Mouse (Mus musculus) thymus, adult 2 months (tissue): ENCODE results near the gene Gm49333. TPM values are rescaled to one million over a fixed set of nuclear protein-coding genes. Genes with fewer than 3 reads are reported as not detected.
A peak's percentile ranks its signal among the peaks of the same experiment; 100 is the strongest.

Source experiments
- DNase-seq: peaks from one replicate; pipeline ENCODE4 v3.0.0; 2021
- H3K27ac ChIP-seq: fragments of 200-500 bp; 2 replicates; pipeline ENCODE4 v1.5.1; 2012; ENCODE audit warnings: low read length, control low read depth; ENCODE audit not compliant: control insufficient read depth, insufficient read depth
- H3K27me3 ChIP-seq: fragments of 200-500 bp; 2 replicates; pipeline ENCODE4 v1.6.1; 2012; ENCODE audit warnings: mild to moderate bottlenecking, low read length, moderate library complexity, mixed read lengths; ENCODE audit not compliant: control insufficient read depth, insufficient read depth
- H3K36me3 ChIP-seq: fragments of 200-500 bp; 2 replicates; pipeline ENCODE4 v1.6.1; 2012; ENCODE audit warnings: mild to moderate bottlenecking, low read length, moderate library complexity; ENCODE audit not compliant: control insufficient read depth, insufficient read depth
- H3K4me1 ChIP-seq: fragments of 200-500 bp; replicated peaks from 2 replicates; pipeline ENCODE4 v1.6.1; 2012; ENCODE audit warnings: low read length; ENCODE audit not compliant: control insufficient read depth, insufficient read depth
- H3K4me3 ChIP-seq: fragments of 200-500 bp; 2 replicates; pipeline ENCODE4 v1.5.1; 2012; ENCODE audit warnings: mild to moderate bottlenecking, low read length, control low read depth, moderate library complexity; ENCODE audit not compliant: control insufficient read depth, insufficient read depth
- CTCF ChIP-seq: fragments of 200-500 bp; IDR thresholded peaks from 2 replicates; pipeline ENCODE4 v1.5.1; 2012; ENCODE audit warnings: mild to moderate bottlenecking, control low read depth, low read length, moderate library complexity, borderline replicate concordance; ENCODE audit not compliant: control insufficient read depth, poor library complexity, insufficient read depth; ENCODE audit errors: extremely low read depth
- POLR2A ChIP-seq: fragments of 200-500 bp; IDR thresholded peaks from 2 replicates; pipeline ENCODE4 v1.6.1; 2012; ENCODE audit warnings: mild to moderate bottlenecking, low read length, control low read depth, moderate library complexity; ENCODE audit not compliant: control insufficient read depth, poor library complexity, insufficient read depth; ENCODE audit errors: extremely low read depth
- WGBS: fragments of 180-500 bp; shearing (Covaris S2); methylation state at CpG from one replicate; pipeline ENCODE4 v1.1.7; 2018; 5-methylcytosine and 5-hydroxymethylcytosine counted together
- polyA plus RNA-seq: library from polyadenylated mRNA; depleted of rRNA; stranded (reverse); fragments of >200 nt; gene quantifications from 2 replicates; pipeline ENCODE4 v1.2.3, GENCODE M21; 2012; rRNA removed

Gene Gm49333
- polyA plus RNA-seq = not detected in 2 replicates

- 1% methylated on average over 41 of the region's 41 CpGs for WGBS
- DNase-seq = peak; percentile 83
- TF ChIP-seq POLR2A (no peak), CTCF (0 out of 2 replicates have a peak, but pooled peaks have one; percentile 25)
- Histone ChIP-seq H3K36me3 (no peaks in the 10 kb centered on the region), H3K27me3 (no peaks in the 10 kb centered on the region), H3K4me1 (peaks cover 8% of the 10 kb centered on the region), H3K4me3 (peak within 1 kb of the TSS; percentile 94), H3K27ac (no peak within 1 kb of the TSS)
Observed at GRCm38 (mm10) chr16:20611357-20612227, at the start of gene Gm49333, which contains the start of the genes Eef1akmt4 and Alg3. Gm49333 (plus strand) TSS chr16:20611610. Eef1akmt4 (plus strand) TSS chr16:20611593. Alg3 (minus strand) TSS chr16:20611735.

- Histone ChIP-seq H3K4me1 (no peaks in the 10 kb centered on the region), H3K27me3 (no peaks in the 10 kb centered on the region), H3K27ac (no peak overlapping the region), H3K36me3 (peaks cover 15% of the 10 kb centered on the region), H3K4me3 (no peak overlapping the region)
- WGBS = 23% methylated on average over 1 of the region's 1 CpGs
- DNase-seq = no peak
- TF ChIP-seq CTCF (no peak), POLR2A (no peak)
Observed at GRCm38 (mm10) chr16:20565075-20565474, 46.3 kb upstream of the Gm49333 start.

- Histone ChIP-seq H3K27ac (no peak within 1 kb of the TSS), H3K4me1 (no peaks in the 10 kb centered on the region), H3K4me3 (no peak within 1 kb of the TSS), H3K27me3 (peaks cover 28% of the 10 kb centered on the region), H3K36me3 (no peaks in the 10 kb centered on the region)
- WGBS = 5% methylated on average over 24 of the region's 24 CpGs
- no peak for DNase-seq
- TF ChIP-seq CTCF = no peak
- no peak for TF ChIP-seq POLR2A
Observed at GRCm38 (mm10) chr16:20589366-20589938, 22.0 kb upstream of the Gm49333 start, which contains the start of gene Vwa5b2. Vwa5b2 (plus strand) TSS chr16:20589471.

- DNase-seq = no peak
- 2% methylated on average over 39 of the region's 39 CpGs for WGBS
- Histone ChIP-seq H3K36me3 (no peaks in the 10 kb centered on the region), H3K27ac (no peak overlapping the region), H3K27me3 (peaks cover 28% of the 10 kb centered on the region), H3K4me1 (no peaks in the 10 kb centered on the region), H3K4me3 (no peak overlapping the region)
- no peak for TF ChIP-seq POLR2A
- TF ChIP-seq CTCF = no peak
Observed at GRCm38 (mm10) chr16:20589939-20590679, 21.3 kb upstream of the Gm49333 start.

- Histone ChIP-seq H3K4me3 (no peak overlapping the region), H3K36me3 (no peaks in the 10 kb centered on the region), H3K27ac (no peak overlapping the region), H3K4me1 (no peaks in the 10 kb centered on the region), H3K27me3 (peaks cover 28% of the 10 kb centered on the region)
- no peak for DNase-seq
- TF ChIP-seq CTCF (no peak), POLR2A (no peak)
- WGBS = 9% methylated on average over 17 of the region's 17 CpGs
Observed at GRCm38 (mm10) chr16:20590680-20591038, 20.8 kb upstream of the Gm49333 start.

- Histone ChIP-seq H3K36me3 (no peaks in the 10 kb centered on the region), H3K4me3 (no peak overlapping the region), H3K27me3 (peaks cover 28% of the 10 kb centered on the region), H3K27ac (no peak overlapping the region), H3K4me1 (no peaks in the 10 kb centered on the region)
- no peak for DNase-seq
- TF ChIP-seq POLR2A (no peak), CTCF (no peak)
- WGBS = 8% methylated on average over 48 of the region's 48 CpGs
Observed at GRCm38 (mm10) chr16:20591076-20591705, 20.2 kb upstream of the Gm49333 start.
